Mouse (Mus musculus) adrenal gland, adult 8-10 months (tissue): ENCODE results near the gene Rassf1. TPM values are rescaled to one million over a fixed set of nuclear protein-coding genes. Genes with fewer than 3 reads are reported as not detected.

Source experiments
- DNase-seq: peaks from one replicate; pipeline ENCODE4 v3.0.0; 2022
- total RNA-seq, 4 experiments: library from RNA; stranded (reverse); gene quantifications; 2 replicates each; pipeline ENCODE4 v1.2.4; 2022

The Rassf1 gene
- total RNA-seq, 4 experiments from 2014 or later: 16.1 to 33.1 (median 26.2) TPM

- DNase-seq: no peak
These were observed 10.3 kb upstream of the Rassf1 start for GRCm38 (mm10) chr9:107541005-107541404.

GRCm38 (mm10) chr9:107541474-107542351, 9.6 kb upstream of the Rassf1 start, which contains the start of the genes Cyb561d2 and Nprl2:
TSS of gene Cyb561d2 (minus strand) at chr9:107542193.
TSS of gene Nprl2 (plus strand) at chr9:107542226.
- peak; percentile 93 for DNase-seq

GRCm38 (mm10) chr9:107542352-107542686, 9.0 kb upstream of the Rassf1 start:
- DNase-seq: no peak

- no peak for DNase-seq
These were observed 8.6 kb upstream of the Rassf1 start for GRCm38 (mm10) chr9:107542721-107543120.

GRCm38 (mm10) chr9:107543299-107543698, 8.1 kb upstream of the Rassf1 start:
- DNase-seq: no peak

GRCm38 (mm10) chr9:107544196-107544700, 7.1 kb upstream of the Rassf1 start:
- no peak for DNase-seq

GRCm38 (mm10) chr9:107544729-107545128, 6.6 kb upstream of the Rassf1 start:
- DNase-seq: no peak

- DNase-seq: no peak
These were observed 6.2 kb upstream of the Rassf1 start for GRCm38 (mm10) chr9:107545199-107545598.

GRCm38 (mm10) chr9:107545602-107546001, 5.8 kb upstream of the Rassf1 start:
- DNase-seq: no peak

- DNase-seq: peak; percentile 93
These were observed 4.3 kb upstream of the Rassf1 start, which contains the start of gene Zmynd10 for GRCm38 (mm10) chr9:107547026-107547425. TSS of gene Zmynd10 (plus strand) at chr9:107547298.

GRCm38 (mm10) chr9:107547957-107548356, 3.4 kb upstream of the Rassf1 start:
- DNase-seq: no peak

- no peak for DNase-seq
These were observed 2.5 kb upstream of the Rassf1 start for GRCm38 (mm10) chr9:107548820-107549219.

- peak; percentile 13 for DNase-seq
These were observed 1.9 kb upstream of the Rassf1 start for GRCm38 (mm10) chr9:107549297-107550074.

GRCm38 (mm10) chr9:107550491-107551116, 751 bp upstream of the Rassf1 start:
- peak; percentile 28 for DNase-seq

- DNase-seq: no peak
These were observed 568 bp downstream of the Rassf1 start for GRCm38 (mm10) chr9:107551890-107552355.

- no peak for DNase-seq
These were observed 1.5 kb downstream of the Rassf1 start for GRCm38 (mm10) chr9:107552690-107553393.

GRCm38 (mm10) chr9:107553541-107554318, 2.4 kb downstream of the Rassf1 start:
- no peak for DNase-seq

GRCm38 (mm10) chr9:107554319-107554825, 3.0 kb downstream of the Rassf1 start:
- DNase-seq: peak; percentile 94

- DNase-seq: no peak
These were observed 3.7 kb downstream of the Rassf1 start for GRCm38 (mm10) chr9:107555031-107555457.

GRCm38 (mm10) chr9:107555701-107556100, 4.3 kb downstream of the Rassf1 start:
- no peak for DNase-seq

- no peak for DNase-seq
These were observed 5.0 kb downstream of the Rassf1 start for GRCm38 (mm10) chr9:107556346-107556745.
